Mouse (Mus musculus): ENCODE measurements around the gene Phf20.
"Not testable (repeated sequence)": the region's sequence is repeated elsewhere in the genome, so short reads cannot be mapped to it uniquely, and the experiment has no call there.

DNA sequence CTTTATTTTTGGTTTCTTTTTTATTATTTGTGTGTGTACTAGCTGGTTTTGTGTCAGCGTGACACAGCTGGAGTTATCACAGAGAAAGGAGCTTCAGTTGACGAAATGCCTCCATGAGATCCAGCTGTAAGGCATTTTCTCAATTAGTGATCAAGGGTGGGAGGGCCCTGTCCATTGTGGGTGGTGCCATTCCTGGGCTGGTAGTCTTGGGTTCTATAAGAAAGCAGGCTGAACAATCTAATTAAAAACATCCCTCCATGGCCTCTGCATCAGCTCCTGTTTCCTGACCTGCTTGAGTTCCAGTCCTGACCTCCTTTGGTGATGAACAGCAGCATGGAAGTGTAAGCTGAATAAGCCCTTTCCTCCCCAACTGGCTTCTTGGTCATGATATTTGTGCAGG lies 37.8 kb downstream of the Phf20 start:
- not testable (repeated sequence) for TF ChIP-seq CTCF (IDR thresholded peaks at IDR 0.05; ENCODE audit: extremely low read depth, insufficient read depth, insufficient read length, insufficient replicate concordance); POLR2A (IDR thresholded peaks at IDR 0.05; ENCODE audit: low read depth, low read length)

Data from spleen, adult 2 months (tissue).